Mouse (Mus musculus) cerebellum, adult 2 months (tissue): ENCODE data around the gene Actb. TPM values are rescaled to one million over a fixed set of nuclear protein-coding genes. Genes with fewer than 3 reads are reported as not detected.

Source experiments
- DNase-seq, 2 experiments: peaks; one replicate each; pipeline ENCODE4 v3.0.0; 2021
- H3K27ac ChIP-seq: fragments of 200-500 bp; 2 replicates; pipeline ENCODE4 v1.5.1; 2012; ENCODE audit warnings: low read length, control low read depth, inconsistent platforms; ENCODE audit not compliant: insufficient read depth
- H3K27me3 ChIP-seq: fragments of 200-500 bp; 2 replicates; pipeline ENCODE4 v1.6.1; 2012; ENCODE audit warnings: inconsistent platforms, mild to moderate bottlenecking, low read length, moderate library complexity; ENCODE audit not compliant: control insufficient read depth, insufficient read depth
- H3K4me1 ChIP-seq: fragments of 200-500 bp; 2 replicates; pipeline ENCODE4 v1.6.1; 2011; ENCODE audit warnings: low read length; ENCODE audit not compliant: control insufficient read depth, insufficient read depth
- H3K4me3 ChIP-seq: fragments of 200-500 bp; replicated peaks from 2 replicates; pipeline ENCODE3; 2011; ENCODE audit warnings: mild to moderate bottlenecking, low read depth, low read length, control low read depth; ENCODE audit not compliant: insufficient read depth
- CTCF ChIP-seq: fragments of 200-500 bp; IDR thresholded peaks from 2 replicates; pipeline ENCODE4 v1.5.1; 2011; ENCODE audit warnings: low read depth, mild to moderate bottlenecking, control low read depth, low read length, moderate library complexity, borderline replicate concordance; ENCODE audit not compliant: insufficient read depth
- POLR2A ChIP-seq: fragments of 200-500 bp; IDR thresholded peaks from 2 replicates; pipeline ENCODE4 v1.6.1; 2011; ENCODE audit warnings: low read length, control low read depth, borderline replicate concordance; ENCODE audit not compliant: insufficient read depth
- WGBS: fragments of 180-500 bp; shearing (Covaris S2); methylation state at CpG from one replicate; pipeline ENCODE4 v1.1.7; 2018; 5-methylcytosine and 5-hydroxymethylcytosine counted together
- polyA plus RNA-seq: library from polyadenylated mRNA; depleted of rRNA; stranded (reverse); fragments of >200 nt; gene quantifications from 2 replicates; pipeline ENCODE4 v1.2.3, GENCODE M21; 2012

The Actb gene
- polyA plus RNA-seq, 1 experiment = 2,149 TPM

DNA sequence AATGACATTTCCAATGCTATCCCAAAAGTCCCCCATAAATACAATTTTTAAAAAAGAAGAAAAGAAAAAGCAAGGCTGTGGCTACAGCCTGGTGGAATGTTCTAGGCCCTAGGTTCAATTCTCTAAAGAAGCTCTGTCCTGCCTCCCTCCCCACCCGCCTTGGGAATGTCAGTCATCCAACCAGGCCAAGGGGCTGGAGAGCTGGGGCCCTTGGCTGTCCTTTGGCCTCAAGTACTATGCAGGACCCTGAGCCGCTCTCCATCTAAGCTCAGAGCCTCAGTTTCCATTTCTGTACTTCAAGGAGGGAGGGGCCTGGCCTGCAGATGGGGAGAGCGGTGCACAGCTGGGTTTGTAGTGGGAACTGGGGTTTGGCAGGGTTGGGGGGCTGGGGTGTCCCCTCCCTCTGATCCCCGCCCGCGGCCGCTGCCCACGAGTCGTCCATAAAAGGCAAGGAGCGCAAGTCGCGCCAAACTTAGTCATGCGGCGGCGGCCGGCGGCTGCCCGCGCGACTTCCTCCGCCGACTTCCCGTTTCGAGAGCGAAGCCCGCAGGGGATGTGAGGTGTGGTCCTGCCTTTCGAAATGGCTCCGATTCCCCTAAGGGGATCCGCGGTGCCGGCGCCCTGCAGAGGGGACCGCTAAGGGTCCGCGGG lies 22.3 kb upstream of the Actb start:
- H3K4me3 ChIP-seq = peak overlapping the region; percentile 27
- DNase-seq = peak; percentile 24 to 37
- WGBS = 9% methylated on average over 35 of the region's 35 CpGs
- TF ChIP-seq CTCF = no peak
- TF ChIP-seq POLR2A = no peak
- peaks cover 7% of the 10 kb centered on the region; the same call in 1 of the 2 replicates for H3K4me1 ChIP-seq
- H3K27ac ChIP-seq = no peak overlapping the region
- no peaks in the 10 kb centered on the region for H3K27me3 ChIP-seq

DNA sequence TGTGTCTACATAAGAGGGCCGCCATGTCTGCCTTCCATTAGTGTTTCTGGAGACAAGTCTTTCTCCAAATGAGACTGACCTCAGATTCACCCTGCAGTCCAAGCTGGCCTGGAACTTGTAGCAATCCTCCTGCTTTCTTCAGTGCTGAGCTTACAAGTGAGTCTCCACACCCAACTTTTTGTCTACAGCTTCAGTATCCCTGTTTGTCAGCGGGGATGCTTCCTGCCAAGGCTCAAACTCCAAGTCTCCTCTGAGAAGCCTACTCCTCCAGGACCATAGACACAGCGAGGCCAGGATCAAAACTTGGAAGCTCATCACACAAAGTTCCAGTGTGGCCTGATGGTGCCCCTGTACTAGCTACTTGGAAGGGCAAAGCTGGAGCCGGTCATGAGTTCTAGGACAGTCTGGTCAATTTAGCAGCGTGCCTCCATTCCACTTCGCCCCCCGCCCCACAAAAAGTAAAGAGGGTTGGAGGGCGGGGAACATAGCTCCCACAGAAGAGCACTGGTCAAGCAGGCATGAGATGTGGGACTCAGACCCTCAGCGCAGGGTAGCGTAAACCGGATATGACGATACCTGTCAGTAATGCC lies 20.9 kb upstream of the Actb start:
- no peaks in the 10 kb centered on the region for H3K27me3 ChIP-seq
- WGBS = 95% methylated on average over 12 of the region's 12 CpGs
- no peak overlapping the region for H3K4me3 ChIP-seq
- TF ChIP-seq CTCF (no peak), POLR2A (no peak)
- H3K4me1 ChIP-seq = peaks cover under 1% of the 10 kb centered on the region; the same call in 1 of the 2 replicates
- no peak for DNase-seq
- H3K27ac ChIP-seq = no peak overlapping the region

DNA sequence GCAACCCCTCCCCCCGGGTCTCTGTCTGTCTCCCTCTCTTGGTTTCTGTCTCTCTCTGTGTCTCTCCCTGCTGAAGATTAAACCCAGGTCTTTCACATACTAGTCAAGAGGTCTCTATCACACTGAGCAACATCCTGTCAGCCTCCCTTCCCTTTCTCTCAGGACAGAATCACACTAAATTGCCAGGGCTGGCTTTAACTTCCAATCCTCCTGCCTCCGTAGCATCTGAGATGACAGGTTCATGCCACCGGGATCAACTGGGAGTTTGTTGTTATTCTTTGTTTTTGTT lies 20.3 kb upstream of the Actb start:
- Histone ChIP-seq H3K4me1 (no peaks in the 10 kb centered on the region), H3K4me3 (no peak overlapping the region), H3K27ac (no peak overlapping the region), H3K27me3 (no peaks in the 10 kb centered on the region)
- no peak for DNase-seq
- 57% methylated on average over 3 of the region's 3 CpGs for WGBS
- TF ChIP-seq POLR2A = no peak
- no peak for TF ChIP-seq CTCF

DNA sequence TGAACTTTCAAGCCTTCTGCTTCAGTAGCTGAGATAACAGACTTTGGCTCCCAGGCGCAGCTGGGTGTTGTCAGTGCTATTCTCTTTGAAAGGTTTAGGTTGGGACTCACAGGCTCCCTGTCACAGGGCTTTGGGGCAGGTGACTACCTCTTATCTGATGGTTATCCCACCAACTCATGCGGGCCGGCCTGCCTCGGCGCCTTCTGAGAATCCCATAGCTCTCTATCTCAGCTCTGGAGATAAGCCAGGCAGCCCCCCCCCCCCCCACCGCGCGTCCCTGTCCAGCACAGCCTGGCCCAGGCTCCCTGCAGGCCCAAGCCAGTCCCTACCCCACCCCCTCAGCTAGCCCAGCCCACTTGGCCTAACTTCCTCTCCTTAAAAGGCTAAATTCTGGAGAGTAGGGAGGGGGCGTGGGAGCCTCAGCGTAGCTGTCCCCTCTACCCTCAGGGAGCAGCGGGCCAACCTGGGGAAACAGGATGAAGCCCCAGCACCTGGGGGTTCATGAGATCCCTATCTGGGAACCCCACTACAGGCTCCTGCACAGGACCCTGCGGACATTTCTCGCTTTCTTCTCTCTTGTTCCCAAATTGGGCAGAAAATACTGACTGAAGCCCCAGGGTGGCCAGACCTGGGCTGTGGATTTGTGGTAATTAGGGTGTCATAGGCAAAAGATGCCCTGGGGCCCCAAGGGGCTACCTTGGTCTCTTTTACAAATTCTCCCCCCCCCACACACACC lies 19.8 kb upstream of the Actb start:
- no peak for TF ChIP-seq POLR2A
- TF ChIP-seq CTCF = no peak
- WGBS = 34% methylated on average over 13 of the region's 13 CpGs
- no peak overlapping the region for H3K27ac ChIP-seq
- no peak overlapping the region for H3K4me3 ChIP-seq
- H3K4me1 ChIP-seq = no peaks in the 10 kb centered on the region
- no peak for DNase-seq
- no peaks in the 10 kb centered on the region for H3K27me3 ChIP-seq

DNA sequence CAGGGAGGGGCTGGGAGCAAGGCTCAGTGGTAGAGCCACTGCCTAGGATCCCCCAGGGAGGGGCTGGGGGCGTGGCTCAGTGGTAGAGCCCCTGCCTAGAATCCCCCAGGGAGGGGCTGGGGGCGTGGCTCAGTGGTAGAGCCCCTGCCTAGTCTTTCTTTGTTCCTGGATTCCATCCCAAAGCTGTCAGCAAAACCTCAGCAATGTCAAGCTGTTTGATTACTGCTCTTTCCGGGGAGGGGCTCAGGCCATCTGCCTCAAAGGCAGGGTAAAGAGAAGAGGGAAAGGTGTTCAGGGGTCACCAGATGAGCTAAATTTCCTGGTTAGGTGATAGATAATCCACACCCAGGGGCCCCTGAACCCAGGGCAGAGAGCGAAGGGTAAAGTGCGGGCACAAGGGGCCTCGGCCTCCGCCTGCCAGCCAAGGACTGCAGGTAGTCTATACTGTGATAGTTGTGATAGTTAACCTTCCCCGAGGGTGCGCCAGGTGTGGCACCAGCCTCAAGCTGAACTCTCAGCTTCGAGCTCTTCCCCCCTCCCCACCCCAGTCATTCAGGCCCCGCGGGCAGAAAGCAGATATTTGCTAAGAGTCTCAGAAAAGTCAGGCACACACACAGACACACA lies 17.9 kb upstream of the Actb start:
- DNase-seq = no peak
- 71% methylated on average over 12 of the region's 12 CpGs for WGBS
- no peak overlapping the region for H3K4me3 ChIP-seq
- no peak overlapping the region for H3K27ac ChIP-seq
- no peaks in the 10 kb centered on the region for H3K4me1 ChIP-seq
- TF ChIP-seq POLR2A (no peak), CTCF (no peak)
- H3K27me3 ChIP-seq = no peaks in the 10 kb centered on the region

DNA sequence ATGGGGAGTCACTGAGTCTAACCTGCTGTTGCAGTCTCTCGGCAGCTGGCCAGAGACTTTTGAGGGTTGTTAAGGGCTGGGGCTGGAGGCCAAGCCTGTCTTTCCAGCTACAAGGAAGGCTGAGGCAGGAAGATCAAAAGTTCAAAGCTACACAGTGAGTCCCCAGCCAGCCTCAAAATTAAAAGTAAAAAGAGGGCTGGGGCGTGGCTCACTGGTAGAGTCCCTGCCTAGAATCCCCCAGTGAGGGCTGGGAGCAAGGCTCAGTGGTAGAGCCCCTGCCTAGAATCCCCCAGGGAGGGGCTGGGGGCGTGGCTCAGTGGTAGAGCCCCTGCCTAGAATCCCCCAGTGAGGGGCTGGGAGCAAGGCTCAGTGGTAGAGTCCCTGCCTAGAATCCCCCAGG lies 17.2 kb upstream of the Actb start:
- Histone ChIP-seq H3K27ac (no peak overlapping the region), H3K27me3 (no peaks in the 10 kb centered on the region), H3K4me1 (no peaks in the 10 kb centered on the region), H3K4me3 (no peak overlapping the region)
- no peak for DNase-seq
- TF ChIP-seq CTCF = no peak
- no peak for TF ChIP-seq POLR2A
- 81% methylated on average over 3 of the region's 3 CpGs for WGBS

DNA sequence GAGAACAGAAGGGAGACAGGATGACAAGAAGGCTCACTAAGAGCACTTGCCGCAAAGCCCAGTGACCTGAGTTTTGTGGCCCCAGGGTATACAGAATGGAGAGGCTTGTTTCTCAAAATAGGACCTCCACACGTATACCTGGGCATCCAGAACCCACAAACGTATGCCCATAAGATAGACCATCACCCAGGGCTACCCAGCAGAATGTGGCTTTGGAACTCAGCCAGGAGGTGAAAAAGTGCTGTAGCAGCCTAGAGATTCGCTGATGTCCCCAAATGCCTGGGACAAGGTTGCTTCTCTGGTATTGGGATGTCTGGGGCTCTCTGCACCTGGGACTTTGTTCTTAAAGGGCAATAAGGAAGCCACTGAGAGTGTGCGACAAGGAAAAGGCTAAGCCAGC lies 15.7 kb upstream of the Actb start:
- Histone ChIP-seq H3K4me1 (no peaks in the 10 kb centered on the region), H3K27ac (no peak overlapping the region), H3K4me3 (no peak overlapping the region), H3K27me3 (no peaks in the 10 kb centered on the region)
- no peak for TF ChIP-seq POLR2A
- no peak for TF ChIP-seq CTCF
- no peak for DNase-seq
- 80% methylated on average over 5 of the region's 5 CpGs for WGBS

DNA sequence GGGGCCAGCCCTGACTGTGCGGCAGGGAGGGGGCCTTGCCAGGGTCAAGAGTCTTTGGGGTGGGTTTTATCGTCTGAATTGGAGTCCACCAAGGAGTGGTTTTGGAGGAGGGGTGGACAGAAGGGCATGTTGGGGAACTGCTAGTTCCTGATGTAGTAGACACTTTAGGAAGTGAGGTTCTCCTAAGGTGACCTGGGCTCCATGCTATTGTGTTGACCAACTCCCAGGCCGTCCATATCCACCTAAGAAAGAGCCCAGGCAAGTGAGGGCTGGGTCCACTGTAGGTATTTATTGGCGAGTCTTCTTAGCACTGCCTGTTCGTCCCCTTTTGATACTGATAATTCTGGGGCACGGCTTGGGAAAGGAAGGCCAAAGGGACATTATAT lies 14.5 kb upstream of the Actb start:
- DNase-seq = no peak
- 81% methylated on average over 6 of the region's 6 CpGs for WGBS
- Histone ChIP-seq H3K4me3 (no peak overlapping the region), H3K4me1 (no peaks in the 10 kb centered on the region), H3K27ac (no peak overlapping the region), H3K27me3 (no peaks in the 10 kb centered on the region)
- TF ChIP-seq POLR2A = no peak
- TF ChIP-seq CTCF = no peak
